In the genomic region with DNA sequence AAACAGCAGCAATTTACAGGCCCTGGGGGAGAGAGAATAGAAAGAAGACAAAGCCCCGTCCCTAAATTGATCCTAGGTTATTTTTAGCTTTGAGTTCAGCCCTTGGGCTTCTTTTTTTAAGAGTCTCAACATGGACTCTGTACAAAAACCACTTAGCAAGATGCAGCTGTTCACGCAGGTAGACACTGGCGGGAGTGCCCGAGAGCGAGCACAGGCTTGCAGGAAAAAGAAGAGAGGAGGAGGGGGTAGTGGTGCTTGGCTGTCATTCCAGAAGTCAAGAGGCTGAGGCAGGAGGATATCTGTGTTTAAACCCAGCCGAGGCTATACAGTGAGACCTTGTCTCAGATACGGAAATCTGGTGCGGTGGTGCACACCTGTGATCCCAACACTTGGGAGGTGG, we compare ENCODE assay signal across 29 mouse cellular contexts. TPM values are rescaled to one million over a fixed set of nuclear protein-coding genes. Genes with fewer than 3 reads are reported as not detected.
DNase-seq lines count a peak whose midpoint lies in the region; ATAC-seq and TF ChIP-seq lines count a peak whose summit lies in the region.
"Had no signal": no experiment of that assay in that cellular context is flagged by ENCODE, and none has a peak within 500 bp of the region (broad histone marks: within the 10 kb centered on the region; RNA-seq: fewer than 3 reads in every experiment).

No protein-coding gene starts in this region.

- 0 out of 2 replicates have a peak overlapping the region, but pooled peaks have one; percentile 26 for H3K27ac ChIP-seq in heart, embryonic 10.5 days
- no peak overlapping the region for H3K27ac ChIP-seq in heart, adult 2 months
- peak overlapping the region; percentile 13; the same call in 1 of the 2 replicates for H3K27ac ChIP-seq in kidney, postnatal 0 days
- H3K27ac ChIP-seq in kidney, embryonic 14.5 days (ENCODE audit: low read depth, low read length), result no peak overlapping the region
- H3K27ac ChIP-seq: embryonic facial prominence, embryonic 12.5 days; forebrain, embryonic 13.5 days; heart, embryonic 13.5 days; hindbrain, embryonic 15.5 days; intestine, embryonic 15.5 days; lung, embryonic 15.5 days; midbrain, embryonic 10.5 days had no signal

- no peak for TF ChIP-seq EP300 in heart, adult 2 months (IDR thresholded peaks at IDR 0.05; ENCODE audit: insufficient read depth, low read depth, low read length)

- H3K4me2 ChIP-seq in kidney, postnatal 0 days (ENCODE audit: low read length), result no peak overlapping the region
- H3K4me2 ChIP-seq in kidney, embryonic 14.5 days (replicated peaks; ENCODE audit: low read depth, low read length), result no peak overlapping the region
- H3K4me2 ChIP-seq: embryonic facial prominence, embryonic 12.5 days; forebrain, embryonic 13.5 days; heart, embryonic 13.5 days; hindbrain, embryonic 15.5 days; intestine, embryonic 15.5 days; limb, embryonic 13.5 days; liver, embryonic 11.5 days; lung, embryonic 15.5 days had no signal

- H3K4me3 ChIP-seq in heart, embryonic 10.5 days, result no peak overlapping the region
- no peak overlapping the region for H3K4me3 ChIP-seq in heart, adult 2 months
- no peak overlapping the region for H3K4me3 ChIP-seq in kidney, postnatal 0 days (replicated peaks; ENCODE audit: low read depth, low read length)
- H3K4me3 ChIP-seq in kidney, embryonic 14.5 days (ENCODE audit: low read length), result no peak overlapping the region
- H3K4me3 ChIP-seq: embryonic facial prominence, embryonic 12.5 days; erythroblast, embryonic 14.5 days; forebrain, embryonic 13.5 days; heart, embryonic 13.5 days; hindbrain, embryonic 15.5 days; intestine, embryonic 15.5 days; limb, embryonic 13.5 days; lung, embryonic 15.5 days; midbrain, embryonic 10.5 days had no signal

- no peak for TF ChIP-seq POLR2A in heart, adult 2 months (IDR thresholded peaks at IDR 0.05; ENCODE audit: insufficient read depth, low read depth, low read length)

- H3K27me3 ChIP-seq in heart, embryonic 10.5 days (ENCODE audit: insufficient read depth, poor library complexity, severe bottlenecking), result no peaks in the 10 kb centered on the region
- no peaks in the 10 kb centered on the region for H3K27me3 ChIP-seq in heart, adult 2 months (ENCODE audit: control insufficient read depth, insufficient read depth, low read length)
- no peaks in the 10 kb centered on the region for H3K27me3 ChIP-seq in kidney, postnatal 0 days (ENCODE audit: insufficient read depth, low read length)
- H3K27me3 ChIP-seq in kidney, embryonic 14.5 days (ENCODE audit: control insufficient read depth, insufficient read depth, low read length), result no peaks in the 10 kb centered on the region
- H3K27me3 ChIP-seq: CH12.LX; embryonic facial prominence, embryonic 12.5 days; forebrain, embryonic 13.5 days; heart, embryonic 13.5 days; hindbrain, embryonic 15.5 days; intestine, embryonic 15.5 days; limb, embryonic 13.5 days; lung, embryonic 15.5 days had no signal

- no peak for ATAC-seq in kidney, postnatal 0 days (replicated peaks; ENCODE audit: low FRiP score, low read depth)
- ATAC-seq in kidney, embryonic 14.5 days (ENCODE audit: low FRiP score, low TSS enrichment), result no peak
- ATAC-seq: activated CD4-positive, CD25-positive, alpha-beta regulatory T cell, adult 4 months; forebrain, embryonic 13.5 days; intestine, embryonic 15.5 days had no signal

- intact Hi-C loops in heart, adult 2 months (cut with DNase I), result no loop called here

- no peak for TF ChIP-seq CTCF in heart, adult 2 months (IDR thresholded peaks at IDR 0.05)
- no peak for TF ChIP-seq CTCF in kidney, postnatal 0 days (IDR thresholded peaks at IDR 0.05; ENCODE audit: low read depth)

- 75% methylated on average over 8 of the region's 8 CpGs for WGBS in heart, embryonic 10.5 days
- WGBS in heart, adult 2 months, result 63% methylated on average over 8 of the region's 8 CpGs
- 77% methylated on average over 8 of the region's 8 CpGs for WGBS in kidney, postnatal 0 days
- WGBS in kidney, embryonic 14.5 days, result 80% methylated on average over 8 of the region's 8 CpGs

- peaks cover 33% of the 10 kb centered on the region for H3K4me1 ChIP-seq in heart, embryonic 10.5 days
- H3K4me1 ChIP-seq in heart, adult 2 months (ENCODE audit: control insufficient read depth, insufficient read depth, low read length), result peaks cover 3% of the 10 kb centered on the region; the same call in 1 of the 2 replicates
- H3K4me1 ChIP-seq in kidney, postnatal 0 days (replicated peaks; ENCODE audit: insufficient read depth, low read length), result peaks cover 3% of the 10 kb centered on the region
- H3K4me1 ChIP-seq in kidney, embryonic 14.5 days (ENCODE audit: control insufficient read depth, insufficient read depth, low read length), result peaks cover 20% of the 10 kb centered on the region
- H3K4me1 ChIP-seq: embryonic facial prominence, embryonic 12.5 days; hindbrain, embryonic 15.5 days; intestine, embryonic 15.5 days; lung, embryonic 15.5 days had no signal

- H3K79me2 ChIP-seq in heart, adult 2 months (replicated peaks; ENCODE audit: control insufficient read depth, insufficient read depth, low read length), result 0 out of 2 replicates have a peak, but pooled peaks cover 2% of the 10 kb centered on the region

- DNase-seq in embryo, embryonic 10.5 days (ENCODE audit: low spot score), result peak; percentile 15
- no peak for DNase-seq in embryo, embryonic 10 days (ENCODE audit: low spot score)
- no peak for DNase-seq in heart, embryonic 10.5 days (ENCODE audit: low spot score)
- no peak for DNase-seq in heart, adult 2 months
- DNase-seq in kidney, postnatal 0 days (ENCODE audit: low spot score), result peak; percentile 46
- peak; percentile 20 for DNase-seq in retina, postnatal 1 day
- DNase-seq in retina, embryonic 14.5 days (ENCODE audit: low spot score), result no peak
- DNase-seq: adrenal gland, adult 2 months; adrenal gland, postnatal 36 days; cerebellum, adult 2 months; cerebellum, postnatal 14 days; gastrocnemius, postnatal 25 days; heart, adult 18-20 months; heart, postnatal 10 days; kidney, adult 2 months; kidney, postnatal 25 days had no signal

- peaks cover 3% of the 10 kb centered on the region; the same call in 1 of the 2 replicates for H3K36me3 ChIP-seq in heart, embryonic 10.5 days
- H3K36me3 ChIP-seq in heart, adult 2 months (ENCODE audit: control insufficient read depth, insufficient read depth, low read length), result no peaks in the 10 kb centered on the region
- H3K36me3 ChIP-seq in kidney, postnatal 0 days (ENCODE audit: insufficient read depth, low read length), result no peaks in the 10 kb centered on the region
- no peaks in the 10 kb centered on the region for H3K36me3 ChIP-seq in kidney, embryonic 14.5 days (ENCODE audit: control insufficient read depth, insufficient read depth, low read length)
- H3K36me3 ChIP-seq: embryonic facial prominence, embryonic 12.5 days; hindbrain, embryonic 15.5 days; intestine, embryonic 15.5 days; lung, embryonic 15.5 days had no signal

- no peaks in the 10 kb centered on the region for H3K9me3 ChIP-seq in heart, embryonic 10.5 days
- H3K9me3 ChIP-seq in kidney, postnatal 0 days (replicated peaks; ENCODE audit: low read length), result no peaks in the 10 kb centered on the region
- H3K9me3 ChIP-seq in kidney, embryonic 14.5 days (ENCODE audit: control insufficient read depth, low read length), result no peaks in the 10 kb centered on the region
- H3K9me3 ChIP-seq: embryonic facial prominence, embryonic 12.5 days; forebrain, embryonic 13.5 days; heart, embryonic 13.5 days; hindbrain, embryonic 15.5 days; intestine, embryonic 15.5 days; limb, embryonic 13.5 days; lung, embryonic 15.5 days; midbrain, embryonic 10.5 days had no signal

- H3K9ac ChIP-seq in heart, adult 2 months (ENCODE audit: low read depth, low read length), result no peak overlapping the region
- H3K9ac ChIP-seq in kidney, postnatal 0 days (ENCODE audit: low read depth, low read length), result no peak overlapping the region
- H3K9ac ChIP-seq in kidney, embryonic 14.5 days (ENCODE audit: low read depth, low read length), result no peak overlapping the region
- H3K9ac ChIP-seq: embryonic facial prominence, embryonic 12.5 days; forebrain, embryonic 13.5 days; heart, embryonic 13.5 days; hindbrain, embryonic 15.5 days; intestine, embryonic 15.5 days; limb, embryonic 13.5 days; lung, embryonic 15.5 days had no signal

RNA-seq across cellular contexts. Expression of gene Hip1, which starts 42.9 kb away (rescaled TPM):
- 41.7 and 45.7 TPM in 2 replicates for polyA plus RNA-seq in heart, embryonic 10.5 days (2016; fragmentation: Nextera tagmentation; extraction: Ambion mirVana)
- total RNA-seq in heart, adult 2 months (2021), result 10 to 100 TPM; 25.0 to 29.6 TPM
- polyA plus RNA-seq in heart, adult 2 months (2012; rRNA removed), result 22.2 and 34.4 TPM in 2 replicates
- 23.0 TPM in 2 replicates for polyA plus RNA-seq in kidney, postnatal 0 days (2015; fragmentation: Nextera tagmentation; extraction: Ambion mirVana)
- 34.9 and 61.7 TPM in 2 replicates for polyA plus RNA-seq in kidney, embryonic 14.5 days (2014; fragmentation: Nextera tagmentation; extraction: Ambion mirVana)
- polyA plus RNA-seq: erythroblast, embryonic 14.5 days had no signal

Comparison
In these comparisons a context has a peak if more than half of its experiments do, and no peak if none do; other contexts are left out.
1. DNase-seq: peak in embryo, embryonic 10.5 days (single experiment), kidney, postnatal 0 days (single experiment) and retina, postnatal 1 day (single experiment); none in embryo, embryonic 10 days (single experiment), heart, embryonic 10.5 days (single experiment), heart, adult 2 months (0 of 2) and retina, embryonic 14.5 days (single experiment).
2. H3K27ac ChIP-seq: peak in heart, embryonic 10.5 days (single experiment) and kidney, postnatal 0 days (single experiment); none in heart, adult 2 months (single experiment) and kidney, embryonic 14.5 days (single experiment).